Mouse (Mus musculus) brain, embryonic 14.5 days (tissue): ENCODE results near the gene Alkal2.

Source experiments
- CTCF ChIP-seq: fragments of 200-500 bp; IDR thresholded peaks from 2 replicates; pipeline ENCODE4 v1.5.1; 2012; ENCODE audit warnings: inconsistent platforms, mild to moderate bottlenecking, moderate library complexity, borderline replicate concordance; ENCODE audit not compliant: insufficient read depth, insufficient read length; ENCODE audit errors: extremely low read depth
- POLR2A ChIP-seq: fragments of 200-500 bp; IDR thresholded peaks from 2 replicates; pipeline ENCODE4 v1.6.1; 2012; ENCODE audit warnings: mild to moderate bottlenecking, inconsistent platforms, borderline replicate concordance; ENCODE audit not compliant: poor library complexity, insufficient read depth, insufficient read length, severe bottlenecking; ENCODE audit errors: extremely low read depth

DNA sequence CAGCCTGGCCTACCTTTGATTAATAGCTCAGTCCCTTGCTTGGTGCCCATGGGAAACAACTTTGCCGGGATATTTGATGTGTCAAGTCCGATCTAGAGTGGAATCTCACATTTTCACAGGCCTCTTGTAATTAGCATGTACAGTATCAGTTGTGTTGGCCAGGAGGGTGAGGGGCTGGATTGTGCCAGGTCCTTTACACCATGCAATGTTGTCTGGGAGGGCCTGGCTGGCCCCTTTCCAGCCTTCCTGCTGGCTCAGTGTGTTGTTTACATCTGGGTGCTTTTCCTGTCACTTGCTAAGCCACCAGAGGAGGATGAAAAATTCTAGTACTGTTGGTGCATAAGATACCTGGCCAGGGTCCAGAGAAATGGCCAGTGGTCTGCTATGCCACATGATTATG, 19.8 kb upstream of the Alkal2 start:
- TF ChIP-seq POLR2A (no peak), CTCF (no peak)
